Mouse (Mus musculus): ENCODE results near the gene Mcub. TPM values are rescaled to one million over a fixed set of nuclear protein-coding genes. Genes with fewer than 3 reads are reported as not detected.

The Mcub gene
- polyA plus RNA-seq, 2 experiments = 7.4 to 16.4 TPM

GRCm38 (mm10) chr3:129893143-129893542 lies 76.9 kb downstream of the Mcub start:
- Histone ChIP-seq H3K9me3 (ENCODE audit: control insufficient read depth, low read length) (no peaks in the 10 kb centered on the region), H3K4me1 (replicated peaks; ENCODE audit: control insufficient read depth in 2 of 2, insufficient read depth in 2 of 2, low read length in 1 of 2) (peaks cover 0 to 5% of the 10 kb centered on the region in 2 experiments; a peak in 2 of 4 replicates), H3K27ac (no peak overlapping the region), H3K36me3 (replicated peaks; ENCODE audit: control insufficient read depth, insufficient read depth, low read depth) (peaks cover 22% of the 10 kb centered on the region), H3K4me2 (ENCODE audit: low read depth) (no peak overlapping the region), H3K27me3 (ENCODE audit: control insufficient read depth, insufficient read depth, low read length) (no peaks in the 10 kb centered on the region), H3K9ac (replicated peaks) (no peak overlapping the region), H3K4me3 (ENCODE audit: insufficient read depth in 1 of 2, low read depth in 2 of 2, low read length in 2 of 2) (no peak overlapping the region)
- no peak for TF ChIP-seq EP300 (IDR thresholded peaks at IDR 0.05; ENCODE audit: low read depth)
- TF ChIP-seq CTCF (IDR thresholded peaks at IDR 0.05; ENCODE audit: low read depth) = no peak
- WGBS (ENCODE audit: insufficient replicate concordance) = 79% methylated on average over 3 of the region's 3 CpGs
- ATAC-seq (ENCODE audit: insufficient read depth) = no peak
- DNase-seq (ENCODE audit: low read depth in 3 of 3, low spot score in 3 of 3) = no peak

DNA sequence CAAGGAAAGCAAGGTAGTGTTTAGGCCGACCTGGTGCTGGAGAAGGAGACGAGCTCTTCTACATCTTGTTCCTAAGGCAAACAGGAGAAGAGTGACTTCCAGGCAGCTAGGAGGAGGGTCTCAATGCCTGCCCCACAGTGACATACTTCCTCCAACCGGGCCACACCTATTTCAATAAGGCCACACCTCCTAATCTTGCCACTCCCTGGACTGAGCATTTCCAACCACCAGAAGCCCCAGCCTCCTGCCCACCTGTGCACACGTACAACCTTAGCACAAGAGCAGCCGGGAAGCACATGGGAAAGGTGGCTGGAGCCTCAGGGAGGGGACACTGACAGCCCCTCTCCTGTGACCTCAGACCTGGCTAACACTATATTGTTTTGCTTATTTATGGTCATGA lies 78.0 kb downstream of the Mcub start:
- Histone ChIP-seq H3K4me2 (ENCODE audit: low read depth) (no peak overlapping the region), H3K9me3 (ENCODE audit: control insufficient read depth, low read length) (no peaks in the 10 kb centered on the region), H3K4me1 (replicated peaks; ENCODE audit: control insufficient read depth in 2 of 2, insufficient read depth in 2 of 2, low read length in 1 of 2) (peaks cover under 1 to 9% of the 10 kb centered on the region in 2 experiments), H3K4me3 (ENCODE audit: insufficient read depth in 1 of 2, low read depth in 2 of 2, low read length in 2 of 2) (no peak overlapping the region), H3K36me3 (replicated peaks; ENCODE audit: control insufficient read depth, insufficient read depth, low read depth) (peaks cover 22% of the 10 kb centered on the region), H3K9ac (replicated peaks) (no peak overlapping the region), H3K27ac (no peak overlapping the region), H3K27me3 (ENCODE audit: control insufficient read depth, insufficient read depth, low read length) (no peaks in the 10 kb centered on the region)
- no peak for TF ChIP-seq EP300 (IDR thresholded peaks at IDR 0.05; ENCODE audit: low read depth)
- no peak for TF ChIP-seq CTCF (IDR thresholded peaks at IDR 0.05; ENCODE audit: low read depth)
- WGBS (ENCODE audit: insufficient replicate concordance) = 70% methylated on average over 5 of the region's 5 CpGs
- no peak for ATAC-seq (ENCODE audit: insufficient read depth)
- no peak for DNase-seq (ENCODE audit: low read depth in 3 of 3, low spot score in 3 of 3)

- Histone ChIP-seq H3K4me1 (replicated peaks; ENCODE audit: control insufficient read depth in 2 of 2, insufficient read depth in 2 of 2, low read length in 1 of 2) (peaks cover 24 to 32% of the 10 kb centered on the region in 2 experiments), H3K9me3 (ENCODE audit: control insufficient read depth, low read length) (no peaks in the 10 kb centered on the region), H3K36me3 (replicated peaks; ENCODE audit: control insufficient read depth, insufficient read depth, low read depth) (peaks cover 19% of the 10 kb centered on the region), H3K4me2 (ENCODE audit: low read depth) (no peak overlapping the region), H3K4me3 (ENCODE audit: insufficient read depth in 1 of 2, low read depth in 2 of 2, low read length in 2 of 2) (no peak overlapping the region), H3K9ac (replicated peaks) (no peak overlapping the region), H3K27ac (peak overlapping the region; percentile 6; the same call in 1 of the 2 replicates), H3K27me3 (ENCODE audit: control insufficient read depth, insufficient read depth, low read length) (no peaks in the 10 kb centered on the region)
- WGBS (ENCODE audit: insufficient replicate concordance) = 76% methylated on average over 13 of the region's 13 CpGs
- ATAC-seq (ENCODE audit: insufficient read depth) (no peak), DNase-seq (ENCODE audit: low read depth in 3 of 3, low spot score in 3 of 3) (no peak)
- no peak for TF ChIP-seq CTCF (IDR thresholded peaks at IDR 0.05; ENCODE audit: low read depth)
- no peak for TF ChIP-seq EP300 (IDR thresholded peaks at IDR 0.05; ENCODE audit: low read depth)
These were observed 82.1 kb downstream of the Mcub start for GRCm38 (mm10) chr3:129887779-129888517.

- H3K4me1 ChIP-seq (replicated peaks; ENCODE audit: control insufficient read depth in 2 of 2, insufficient read depth in 2 of 2, low read length in 1 of 2) = peaks cover 36 to 44% of the 10 kb centered on the region in 2 experiments
- TF ChIP-seq EP300 (IDR thresholded peaks at IDR 0.05; ENCODE audit: low read depth) (no peak), CTCF (IDR thresholded peaks at IDR 0.05; ENCODE audit: low read depth) (no peak)
- H3K27ac ChIP-seq = no peak overlapping the region
- DNase-seq (ENCODE audit: low read depth in 3 of 3, low spot score in 3 of 3) = no peak
- H3K9ac ChIP-seq (replicated peaks) = no peak overlapping the region
- ATAC-seq (ENCODE audit: insufficient read depth) = peak; percentile 11; the same call in 1 of the 2 replicates
- peak overlapping the region; percentile 59; the same call in 1 of the 2 replicates for H3K4me2 ChIP-seq (ENCODE audit: low read depth)
- H3K9me3 ChIP-seq (ENCODE audit: control insufficient read depth, low read length) = no peaks in the 10 kb centered on the region
- H3K36me3 ChIP-seq (replicated peaks; ENCODE audit: control insufficient read depth, insufficient read depth, low read depth) = peaks cover 13% of the 10 kb centered on the region
- H3K4me3 ChIP-seq (ENCODE audit: insufficient read depth in 1 of 2, low read depth in 2 of 2, low read length in 2 of 2) = no peak overlapping the region
- 66% methylated on average over 5 of the region's 5 CpGs for WGBS (ENCODE audit: insufficient replicate concordance)
- no peaks in the 10 kb centered on the region for H3K27me3 ChIP-seq (ENCODE audit: control insufficient read depth, insufficient read depth, low read length)
These were observed 83.6 kb downstream of the Mcub start for GRCm38 (mm10) chr3:129886430-129886829.

DNA sequence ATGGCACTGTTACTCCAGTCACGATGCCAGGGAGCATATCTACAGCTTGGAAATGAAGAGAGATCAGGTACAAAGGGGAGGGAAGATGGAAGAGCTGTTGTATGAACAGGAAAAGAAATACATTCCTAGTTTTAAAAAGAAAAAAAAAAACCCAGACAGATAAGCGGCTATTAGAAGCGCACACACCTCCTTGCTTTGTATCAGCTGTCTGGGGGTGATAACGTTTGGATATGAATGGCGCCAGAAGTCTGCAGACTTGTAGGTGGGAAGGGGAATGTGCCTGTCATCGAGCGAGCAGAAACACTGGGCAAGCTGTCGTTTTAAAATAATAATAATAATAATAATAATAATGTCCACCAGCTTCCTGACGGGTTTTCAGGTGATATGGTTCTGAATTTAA lies 84.4 kb downstream of the Mcub start:
- Histone ChIP-seq H3K9me3 (ENCODE audit: control insufficient read depth, low read length) (no peaks in the 10 kb centered on the region), H3K4me1 (replicated peaks; ENCODE audit: control insufficient read depth in 2 of 2, insufficient read depth in 2 of 2, low read length in 1 of 2) (peaks cover 45 to 51% of the 10 kb centered on the region in 2 experiments), H3K36me3 (replicated peaks; ENCODE audit: control insufficient read depth, insufficient read depth, low read depth) (peaks cover 8% of the 10 kb centered on the region), H3K9ac (replicated peaks) (peak overlapping the region; percentile 32; the same call in 1 of the 2 replicates), H3K27ac (peak overlapping the region; percentile 58), H3K4me3 (ENCODE audit: insufficient read depth in 1 of 2, low read depth in 2 of 2, low read length in 2 of 2) (no peak overlapping the region), H3K4me2 (ENCODE audit: low read depth) (peak overlapping the region; percentile 59), H3K27me3 (ENCODE audit: control insufficient read depth, insufficient read depth, low read length) (no peaks in the 10 kb centered on the region)
- WGBS (ENCODE audit: insufficient replicate concordance) = 25% methylated on average over 9 of the region's 9 CpGs
- ATAC-seq (ENCODE audit: insufficient read depth) (peak; percentile 58), DNase-seq (ENCODE audit: low read depth in 3 of 3, low spot score in 3 of 3) (no peak)
- peak; percentile 67 for TF ChIP-seq EP300 (IDR thresholded peaks at IDR 0.05; ENCODE audit: low read depth)
- TF ChIP-seq CTCF (IDR thresholded peaks at IDR 0.05; ENCODE audit: low read depth) = no peak
